Mouse (Mus musculus): ENCODE measurements around the gene Slc16a11.
"Not testable (repeated sequence)": the region's sequence is repeated elsewhere in the genome, so short reads cannot be mapped to it uniquely, and the experiment has no call there.

The Slc16a11 gene

DNA sequence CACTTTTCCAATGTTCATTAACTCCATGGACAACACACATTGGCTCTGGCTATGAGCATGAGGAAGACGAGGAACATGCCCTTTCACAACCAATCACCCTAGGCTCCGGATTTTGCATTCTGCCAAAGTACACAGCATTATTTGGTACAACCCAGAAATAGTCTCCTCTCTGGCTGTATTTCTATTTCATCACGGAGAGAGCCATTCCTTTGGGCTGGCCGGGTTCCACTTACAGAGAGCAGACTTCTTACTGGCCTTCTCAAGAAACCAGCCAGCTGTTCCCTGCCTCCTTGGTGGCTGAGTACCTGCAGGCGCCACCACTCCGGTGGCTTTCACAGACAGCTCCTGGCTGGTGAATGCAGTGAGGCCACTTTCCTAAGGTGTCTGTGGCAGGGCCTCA lies at the start of gene Slc16a11:
Slc16a11 (plus strand) TSS at position 330 of the 400 bp plus-strand sequence.
- in situ Hi-C loops (cut with MboI; ENCODE audit: unreplicated experiment in 2 of 2) = loop anchor here (10.0 to 25.0 kb wide), 2 partner anchors 338 to 525 kb away; partner anchors contain the start of genes Senp3 (in 1 of the 2), Tmem95 (in 1 of the 2), Tnfsf12 (in 1 of the 2) and Tnfsf13 (in 1 of the 2)

- in situ Hi-C loops (cut with MboI; ENCODE audit: unreplicated experiment in 2 of 2) = no loop called here
Observed at GRCm38 (mm10) chr11:70165972-70166921, 46.3 kb upstream of the Slc16a11 start.

DNA sequence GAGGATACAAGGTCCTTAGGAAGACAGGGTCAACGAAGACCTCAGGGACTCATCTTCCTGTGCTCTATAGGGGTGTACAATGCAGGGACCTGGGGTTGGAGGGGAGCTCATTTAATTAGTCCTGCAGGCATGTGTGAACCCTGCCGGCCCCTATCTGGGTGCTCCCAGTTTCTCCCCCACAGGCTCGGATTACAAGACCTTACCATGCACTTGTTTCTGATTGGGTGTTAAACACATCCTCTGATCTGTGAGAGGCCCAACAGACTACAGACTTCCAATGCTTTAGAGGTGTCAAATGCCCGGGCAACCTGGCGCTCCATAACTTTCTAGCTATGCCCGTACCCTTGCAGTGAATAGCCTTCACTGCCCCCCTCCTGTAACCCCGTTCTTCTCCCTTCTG lies 44.4 kb upstream of the Slc16a11 start:
- in situ Hi-C loops (cut with MboI; ENCODE audit: unreplicated experiment in 2 of 2) = no loop called here

DNA sequence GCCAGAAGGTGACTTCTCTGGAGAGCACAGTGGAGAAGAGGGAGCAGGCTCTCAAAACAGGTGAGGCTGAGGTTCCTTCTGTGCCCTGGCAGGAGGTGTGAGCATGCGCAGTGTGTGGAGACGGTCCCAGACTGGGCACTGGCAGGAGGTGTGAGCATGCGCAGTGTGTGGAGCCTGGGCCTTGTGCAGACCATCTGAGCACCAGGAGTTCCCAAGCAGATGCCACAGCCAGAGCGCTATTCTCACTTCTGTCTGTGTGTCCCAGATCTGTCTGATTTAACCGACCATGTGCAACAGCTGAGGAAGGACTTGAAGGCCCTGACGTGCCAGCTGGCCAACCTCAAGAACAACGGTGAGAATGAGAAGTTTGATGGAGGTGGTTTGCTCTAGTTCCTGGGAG lies 43.1 kb upstream of the Slc16a11 start:
- in situ Hi-C loops (cut with MboI; ENCODE audit: unreplicated experiment in 2 of 2) = not testable (repeated sequence)

- in situ Hi-C loops (cut with MboI; ENCODE audit: unreplicated experiment in 2 of 2) = no loop called here
Observed at GRCm38 (mm10) chr11:70170291-70170690, 42.3 kb upstream of the Slc16a11 start.

DNA sequence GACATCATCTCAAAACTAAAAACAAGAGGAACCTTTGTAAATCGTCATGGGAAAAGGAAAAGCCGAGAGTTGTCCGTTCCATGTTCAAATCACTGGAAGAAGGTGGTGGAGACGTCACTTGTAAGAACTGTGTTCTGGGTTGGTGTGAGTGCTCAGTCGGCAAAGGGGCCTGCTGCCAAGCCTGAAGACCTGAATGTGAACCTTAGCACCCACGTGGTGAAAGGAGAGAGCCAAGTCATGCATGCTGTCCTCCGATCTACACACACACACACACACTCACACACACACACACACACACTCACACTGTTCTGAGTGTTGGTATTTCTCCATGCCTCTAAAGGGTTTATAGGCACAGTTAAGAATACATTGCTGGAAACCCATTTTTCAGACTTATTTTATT lies 41.4 kb upstream of the Slc16a11 start:
- in situ Hi-C loops (cut with MboI; ENCODE audit: unreplicated experiment in 2 of 2) = no loop called here

- in situ Hi-C loops (cut with MboI; ENCODE audit: unreplicated experiment in 2 of 2) = no loop called here
Observed at GRCm38 (mm10) chr11:70171847-70172246, 40.7 kb upstream of the Slc16a11 start.

- in situ Hi-C loops (cut with MboI; ENCODE audit: unreplicated experiment in 2 of 2) = no loop called here
Observed at GRCm38 (mm10) chr11:70172298-70172697, 40.3 kb upstream of the Slc16a11 start.

GRCm38 (mm10) chr11:70174491-70174890 lies 38.1 kb upstream of the Slc16a11 start:
- in situ Hi-C loops (cut with MboI; ENCODE audit: unreplicated experiment in 2 of 2) = no loop called here

DNA sequence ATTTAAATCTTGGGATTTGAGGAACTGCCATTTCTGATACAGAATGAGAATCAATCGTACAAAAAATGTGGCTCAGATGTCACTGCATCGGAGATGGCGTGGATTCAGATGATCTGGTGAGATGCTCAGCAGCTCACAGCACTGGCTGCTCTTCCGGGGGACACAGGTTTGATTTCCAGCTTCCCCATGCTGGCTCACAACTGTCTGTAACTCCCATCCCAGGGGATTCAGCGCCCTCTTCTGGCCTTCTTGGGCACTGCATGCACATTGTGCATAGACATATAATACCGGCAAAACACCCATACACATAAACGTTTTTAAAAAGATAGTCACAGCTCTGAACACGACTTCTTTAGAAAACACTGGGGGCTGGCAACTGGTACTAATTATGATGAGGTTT lies 34.9 kb upstream of the Slc16a11 start:
- in situ Hi-C loops (cut with MboI; ENCODE audit: unreplicated experiment in 2 of 2) = loop anchor here in 1 of 2 experiments (25.0 kb wide), 1 partner anchor 465 kb away; no protein-coding TSS in a partner anchor

- in situ Hi-C loops (cut with MboI; ENCODE audit: unreplicated experiment in 2 of 2) = loop anchor here in 1 of 2 experiments (25.0 kb wide), 1 partner anchor 466 kb away; no protein-coding TSS in a partner anchor
Observed at GRCm38 (mm10) chr11:70178311-70178710, 34.2 kb upstream of the Slc16a11 start.

DNA sequence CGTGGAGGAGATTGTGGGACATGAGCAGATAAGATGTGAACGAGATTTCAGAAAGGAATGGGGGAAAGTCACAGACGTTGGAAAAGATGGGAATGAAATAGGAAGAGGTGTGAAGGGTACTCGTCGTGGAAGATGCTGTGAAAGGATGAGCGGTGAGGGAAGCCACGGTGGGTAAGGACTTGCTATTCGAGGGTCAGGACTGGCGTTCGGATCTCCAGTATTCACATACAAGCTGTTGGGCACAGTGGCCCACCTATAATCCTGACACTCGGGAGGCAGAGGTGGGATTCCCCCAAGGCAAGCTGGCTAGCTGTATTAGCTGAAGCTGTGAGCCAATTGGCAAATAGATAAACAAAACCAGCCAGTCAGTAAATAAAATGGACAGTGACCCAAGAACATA lies 33.8 kb upstream of the Slc16a11 start:
- in situ Hi-C loops (cut with MboI; ENCODE audit: unreplicated experiment in 2 of 2) = loop anchor here in 1 of 2 experiments (25.0 kb wide), 1 partner anchor 466 kb away; no protein-coding TSS in a partner anchor

DNA sequence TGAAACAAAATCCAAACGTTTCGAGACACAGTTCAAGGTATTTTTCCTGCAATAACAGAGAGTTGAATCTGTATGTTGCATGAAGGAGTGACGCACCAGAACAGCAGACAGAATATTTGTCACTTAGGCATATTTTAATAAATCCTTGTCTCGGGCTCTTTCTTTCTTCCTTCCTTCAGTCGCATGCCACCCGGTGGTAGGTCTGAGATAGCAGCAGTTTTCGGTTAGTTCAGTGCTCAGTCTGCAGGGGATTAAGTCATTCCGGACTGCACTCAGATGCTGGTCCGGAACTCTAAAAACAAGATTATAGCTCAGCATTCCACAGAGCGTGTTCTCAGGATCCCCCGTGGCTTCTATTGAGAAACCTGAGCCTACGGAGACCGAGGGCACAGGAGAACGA lies 33.2 kb upstream of the Slc16a11 start:
- in situ Hi-C loops (cut with MboI; ENCODE audit: unreplicated experiment in 2 of 2) = loop anchor here in 1 of 2 experiments (25.0 kb wide), 1 partner anchor 467 kb away; no protein-coding TSS in a partner anchor

GRCm38 (mm10) chr11:70180496-70180895 lies 32.1 kb upstream of the Slc16a11 start:
- in situ Hi-C loops (cut with MboI; ENCODE audit: unreplicated experiment in 2 of 2) = loop anchor here in 1 of 2 experiments (25.0 kb wide), 1 partner anchor 468 kb away; no protein-coding TSS in a partner anchor

DNA sequence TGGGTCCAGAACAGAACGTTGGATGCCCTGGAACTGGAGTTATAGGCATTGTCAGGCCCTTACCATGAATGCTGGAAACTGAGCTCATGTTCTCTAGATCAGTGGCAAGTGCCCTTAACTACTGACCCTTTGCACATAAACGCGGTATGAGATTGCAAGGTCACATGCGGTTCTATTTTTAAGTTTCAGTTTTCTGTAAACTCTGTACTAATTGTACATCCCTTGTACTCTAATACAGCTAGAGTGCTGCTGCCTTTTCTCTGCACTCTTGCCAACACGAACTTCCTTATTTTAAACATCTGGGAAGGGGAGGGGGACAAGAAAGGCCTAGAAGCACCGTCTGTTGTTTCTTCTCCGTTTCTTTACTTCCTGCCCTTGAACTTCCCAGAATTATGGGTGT lies 27.4 kb upstream of the Slc16a11 start:
- in situ Hi-C loops (cut with MboI; ENCODE audit: unreplicated experiment in 2 of 2) = loop anchor here in 1 of 2 experiments (25.0 kb wide), 1 partner anchor 473 kb away; no protein-coding TSS in a partner anchor

- in situ Hi-C loops (cut with MboI; ENCODE audit: unreplicated experiment in 2 of 2) = loop anchor here in 1 of 2 experiments (10.0 to 25.0 kb wide), 2 partner anchors 235 to 477 kb away; no protein-coding TSS in a partner anchor
Observed at GRCm38 (mm10) chr11:70189319-70190134, 23.0 kb upstream of the Slc16a11 start.

DNA sequence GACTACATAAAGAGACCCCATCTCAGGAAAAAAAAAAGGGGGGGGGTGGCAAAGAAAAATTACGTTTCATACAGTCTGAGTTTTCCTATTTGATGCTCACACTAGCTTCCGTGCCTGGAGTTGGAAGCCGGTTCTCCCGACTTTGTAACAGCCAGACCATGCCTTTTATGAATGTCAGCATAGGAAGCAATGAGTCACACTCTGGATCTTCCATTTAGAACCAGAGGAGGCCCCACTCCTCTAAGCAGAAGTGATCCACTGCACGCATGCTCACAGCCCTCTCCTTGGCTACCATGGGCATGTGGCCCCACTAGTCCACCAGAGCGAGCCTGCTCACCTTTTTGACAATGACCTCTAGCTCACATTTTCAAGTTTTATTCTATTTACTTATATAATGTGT lies 21.4 kb upstream of the Slc16a11 start:
- in situ Hi-C loops (cut with MboI; ENCODE audit: unreplicated experiment in 2 of 2) = loop anchor here in 1 of 2 experiments (10.0 to 25.0 kb wide), 2 partner anchors 236 to 479 kb away; no protein-coding TSS in a partner anchor

DNA sequence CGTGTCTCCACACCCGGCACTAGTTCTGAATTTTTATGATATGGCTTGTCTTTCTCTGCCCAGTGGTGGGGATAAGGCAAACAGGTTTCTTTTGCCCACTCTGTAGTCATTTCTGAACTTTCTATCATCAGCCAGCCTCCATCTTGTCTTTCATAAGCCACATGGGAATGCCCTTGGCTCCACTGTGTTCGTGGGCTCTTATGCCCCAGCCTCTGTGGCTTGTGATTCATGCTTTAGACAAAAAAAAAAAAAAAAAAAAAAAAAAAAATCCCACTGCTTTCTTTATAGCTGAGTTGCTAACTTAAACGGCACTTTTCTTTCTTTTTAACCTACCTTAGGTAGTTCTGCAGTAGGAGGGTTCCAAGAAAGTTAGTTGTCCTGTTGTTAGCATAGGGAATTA lies 20.4 kb upstream of the Slc16a11 start:
- in situ Hi-C loops (cut with MboI; ENCODE audit: unreplicated experiment in 2 of 2) = loop anchor here in 1 of 2 experiments (10.0 to 25.0 kb wide), 2 partner anchors 237 to 480 kb away; no protein-coding TSS in a partner anchor

DNA sequence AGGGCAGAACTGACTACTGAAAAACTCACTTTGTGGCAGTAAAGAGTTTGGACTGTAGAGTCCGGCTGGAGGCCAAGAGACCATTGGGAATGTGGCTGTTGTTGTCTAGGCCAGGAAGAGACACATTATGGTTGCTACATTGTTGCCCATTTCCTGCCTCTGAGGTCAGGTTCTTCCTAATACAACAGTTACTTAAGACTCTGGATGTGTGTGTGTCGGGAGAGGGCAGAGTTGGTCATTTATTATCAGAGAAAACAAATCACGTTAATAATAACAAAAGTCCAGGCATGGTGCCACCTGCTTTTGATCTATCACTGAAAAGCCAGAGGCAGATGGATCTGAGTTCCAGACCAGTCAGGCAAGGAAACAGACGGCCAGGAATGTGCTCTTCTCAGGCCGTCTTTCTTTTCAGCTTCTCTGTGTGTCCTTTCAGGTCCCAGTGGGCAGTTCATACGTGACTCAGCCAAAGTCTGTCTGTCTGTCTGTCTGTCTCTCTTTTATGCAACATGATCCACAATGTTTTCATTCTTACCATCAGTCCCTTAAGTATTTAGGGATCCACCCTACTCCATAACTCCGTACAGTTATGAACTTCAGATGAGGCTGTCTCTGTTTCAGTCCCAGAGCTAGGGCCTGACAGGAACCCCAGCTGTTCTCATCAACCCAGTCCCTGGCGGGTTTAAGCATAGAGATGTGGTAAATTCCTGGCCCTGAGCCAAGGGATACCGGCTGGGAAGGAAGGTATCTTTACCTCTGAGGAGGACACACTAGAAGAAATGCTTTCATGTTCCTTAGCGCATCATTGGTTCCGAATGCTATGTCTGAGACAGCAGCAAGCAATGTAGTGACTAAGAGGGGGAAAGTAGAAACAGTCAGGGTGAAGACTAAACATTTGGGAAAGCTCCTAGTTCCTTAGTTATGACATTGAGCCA lies 18.9 kb upstream of the Slc16a11 start:
- in situ Hi-C loops (cut with MboI; ENCODE audit: unreplicated experiment in 2 of 2) = loop anchor here in 1 of 2 experiments (10.0 to 25.0 kb wide), 2 partner anchors 239 to 481 kb away; no protein-coding TSS in a partner anchor
